Mouse (Mus musculus) thymus, adult 2 months (tissue): ENCODE measurements around the gene Cpne9.

Experiments
- CTCF ChIP-seq: fragments of 200-500 bp; IDR thresholded peaks from 2 replicates; pipeline ENCODE4 v1.5.1; 2012; ENCODE audit warnings: mild to moderate bottlenecking, control low read depth, low read length, moderate library complexity, borderline replicate concordance; ENCODE audit not compliant: control insufficient read depth, poor library complexity, insufficient read depth; ENCODE audit errors: extremely low read depth
- POLR2A ChIP-seq: fragments of 200-500 bp; IDR thresholded peaks from 2 replicates; pipeline ENCODE4 v1.6.1; 2012; ENCODE audit warnings: mild to moderate bottlenecking, low read length, control low read depth, moderate library complexity; ENCODE audit not compliant: control insufficient read depth, poor library complexity, insufficient read depth; ENCODE audit errors: extremely low read depth

GRCm38 (mm10) chr6:113290346-113290745 lies 8.2 kb downstream of the Cpne9 start:
- no peak for TF ChIP-seq POLR2A
- TF ChIP-seq CTCF, result no peak
